Mouse (Mus musculus) heart, postnatal 36 days (tissue): ENCODE results near the gene Fstl4. TPM values are rescaled to one million over a fixed set of nuclear protein-coding genes. Genes with fewer than 3 reads are reported as not detected.

ENCODE experiments used
- DNase-seq, 2 experiments: peaks; one replicate each; pipeline ENCODE4 v3.0.0; 2021 to 2022
- intact Hi-C: fragments of 180-260 bp; cut with DNase I; formaldehyde crosslinking; loops from one replicate; pipeline ENCODE4 v1.15.1; 2025
- total RNA-seq, 2 experiments: library from RNA; stranded (reverse); gene quantifications; 2 replicates each; pipeline ENCODE4 v1.2.3; 2021

The Fstl4 gene
- total RNA-seq, 2 experiments from 2014 or later: 1.4 to 4.0 TPM

GRCm38 (mm10) chr11:53011996-53012505 lies 247.6 kb downstream of the Fstl4 start:
- DNase-seq: no peak
- intact Hi-C loops: no loop called here

- intact Hi-C loops: no loop called here
- no peak for DNase-seq
Observed at GRCm38 (mm10) chr11:53013906-53014305, 249.5 kb downstream of the Fstl4 start.

- intact Hi-C loops: no loop called here
- no peak for DNase-seq
Observed at GRCm38 (mm10) chr11:53016358-53017021, 252.1 kb downstream of the Fstl4 start.

GRCm38 (mm10) chr11:53019509-53019908 lies 255.1 kb downstream of the Fstl4 start:
- intact Hi-C loops: no loop called here
- DNase-seq: no peak

- intact Hi-C loops: no loop called here
- DNase-seq: no peak
Observed at GRCm38 (mm10) chr11:53024403-53024802, 260.0 kb downstream of the Fstl4 start.

GRCm38 (mm10) chr11:53025686-53026085 lies 261.3 kb downstream of the Fstl4 start:
- intact Hi-C loops: no loop called here
- DNase-seq: no peak

GRCm38 (mm10) chr11:53028421-53029168 lies 264.2 kb downstream of the Fstl4 start:
- intact Hi-C loops: no loop called here
- DNase-seq: no peak

- intact Hi-C loops: loop anchor here (1.0 to 5.0 kb wide), 4 partner anchors 265 to 610 kb away; no protein-coding TSS in a partner anchor
- DNase-seq: no peak
Observed at GRCm38 (mm10) chr11:53031777-53032176, 267.3 kb downstream of the Fstl4 start.

- DNase-seq: peak; percentile 75 to 84
- intact Hi-C loops: loop anchor here (1.0 to 5.0 kb wide), 4 partner anchors 266 to 611 kb away; no protein-coding TSS in a partner anchor
Observed at GRCm38 (mm10) chr11:53032336-53032735, 267.9 kb downstream of the Fstl4 start.

GRCm38 (mm10) chr11:53035414-53035813 lies 271.0 kb downstream of the Fstl4 start:
- DNase-seq: no peak
- intact Hi-C loops: no loop called here

GRCm38 (mm10) chr11:53046850-53047249 lies 282.4 kb downstream of the Fstl4 start:
- intact Hi-C loops: no loop called here
- DNase-seq: no peak

- intact Hi-C loops: no loop called here
- DNase-seq: no peak
Observed at GRCm38 (mm10) chr11:53054151-53054550, 289.7 kb downstream of the Fstl4 start.

GRCm38 (mm10) chr11:53055896-53056295 lies 291.5 kb downstream of the Fstl4 start:
- intact Hi-C loops: no loop called here
- DNase-seq: no peak

- DNase-seq: no peak
Observed at GRCm38 (mm10) chr11:53056781-53057180, 292.3 kb downstream of the Fstl4 start.

GRCm38 (mm10) chr11:53057821-53058553 lies 293.6 kb downstream of the Fstl4 start:
- intact Hi-C loops: no loop called here
- no peak for DNase-seq

More at GRCm38 (mm10) chr11:53056781-53057180, 292.3 kb downstream of the Fstl4 start:
- intact Hi-C loops: no loop called here

- intact Hi-C loops: no loop called here
- DNase-seq: no peak
Observed at GRCm38 (mm10) chr11:53058557-53058956, 294.1 kb downstream of the Fstl4 start.

GRCm38 (mm10) chr11:53067699-53068478 lies 303.5 kb downstream of the Fstl4 start:
- intact Hi-C loops: no loop called here
- DNase-seq: no peak

GRCm38 (mm10) chr11:53068479-53069065 lies 304.1 kb downstream of the Fstl4 start:
- no peak for DNase-seq
- intact Hi-C loops: no loop called here

GRCm38 (mm10) chr11:53069751-53070150 lies 305.3 kb downstream of the Fstl4 start:
- no peak for DNase-seq
- intact Hi-C loops: no loop called here

GRCm38 (mm10) chr11:53071602-53072001 lies 307.2 kb downstream of the Fstl4 start:
- intact Hi-C loops: no loop called here
- DNase-seq: no peak
